Mouse (Mus musculus) CD4-positive, CD25-positive, alpha-beta regulatory T cell, adult 4 months (primary cell): Measurements from ENCODE around the gene Tubb3. TPM values are rescaled to one million over a fixed set of nuclear protein-coding genes. Genes with fewer than 3 reads are reported as not detected.
"Not testable (repeated sequence)": the region's sequence is repeated elsewhere in the genome, so short reads cannot be mapped to it uniquely, and the experiment has no call there.

Source experiments
- ATAC-seq: one replicate; pipeline ENCODE4 v1.8.0; 2017
- polyA plus RNA-seq, 2 experiments: library from polyadenylated mRNA; unstranded; fragments of 100-300 nt; shearing (Covaris generic); gene quantifications; one replicate each; pipeline ENCODE4 v1.2.1; 2017

The Tubb3 gene
- polyA plus RNA-seq, 2 experiments from 2014 or later, result 1.2 TPM; not detected in 1

GRCm38 (mm10) chr8:123432381-123432780, 21.2 kb downstream of the Tubb3 start:
- ATAC-seq, result no peak

DNA sequence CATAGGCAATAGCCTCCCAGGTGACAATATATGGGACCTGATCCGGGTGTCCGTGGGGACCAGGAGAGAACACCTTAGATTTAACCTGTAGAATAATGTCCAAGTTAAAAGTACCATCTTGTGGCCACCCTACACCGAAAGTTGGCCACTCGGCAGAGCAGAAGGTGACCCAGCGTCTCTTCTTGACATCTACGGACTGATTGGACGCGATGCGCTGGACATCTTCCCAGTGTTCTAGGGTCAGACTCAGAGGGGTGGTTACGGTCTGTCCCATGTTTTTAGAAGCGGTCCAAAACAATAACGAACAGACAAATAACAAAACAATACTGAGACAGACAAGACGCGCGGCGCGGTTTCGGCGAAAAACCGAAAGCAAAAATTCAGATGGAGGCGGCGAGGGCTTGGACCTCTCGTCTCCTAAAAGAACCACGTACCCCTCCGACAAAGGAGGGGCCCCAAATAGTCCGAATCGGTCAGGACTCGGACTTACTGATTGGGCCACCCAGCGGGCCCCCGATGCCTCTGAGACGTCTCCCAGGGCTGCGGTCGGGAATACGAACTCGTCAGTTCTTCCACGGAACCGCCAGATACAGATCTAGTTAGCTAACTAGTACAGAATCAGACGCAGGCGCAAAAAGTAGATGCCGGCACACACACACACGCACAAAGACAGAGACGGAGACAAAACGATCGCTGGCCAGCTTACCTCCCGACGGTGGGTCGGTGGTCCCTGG, 22.2 kb downstream of the Tubb3 start:
- ATAC-seq, result not testable (repeated sequence)

DNA sequence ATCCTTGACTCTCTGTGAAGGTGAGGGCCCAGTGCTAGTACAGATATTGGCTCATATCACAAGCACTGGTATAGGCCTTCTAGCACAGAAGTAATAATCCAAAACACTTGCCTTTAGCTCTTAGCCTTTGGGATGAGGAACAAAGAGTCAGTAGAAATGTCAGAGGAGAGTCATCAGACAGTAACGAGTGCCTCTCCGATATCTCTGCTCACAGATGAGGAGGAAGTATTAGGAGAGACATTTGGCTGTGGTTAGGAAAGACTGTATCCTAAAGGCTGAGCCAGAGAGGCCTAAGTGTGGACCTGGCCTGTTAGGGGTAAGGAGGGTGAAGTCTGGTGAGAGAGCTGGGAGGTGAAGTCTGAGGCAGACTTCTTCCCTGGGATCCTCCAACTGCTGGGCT, 30.6 kb downstream of the Tubb3 start:
- ATAC-seq, result no peak

DNA sequence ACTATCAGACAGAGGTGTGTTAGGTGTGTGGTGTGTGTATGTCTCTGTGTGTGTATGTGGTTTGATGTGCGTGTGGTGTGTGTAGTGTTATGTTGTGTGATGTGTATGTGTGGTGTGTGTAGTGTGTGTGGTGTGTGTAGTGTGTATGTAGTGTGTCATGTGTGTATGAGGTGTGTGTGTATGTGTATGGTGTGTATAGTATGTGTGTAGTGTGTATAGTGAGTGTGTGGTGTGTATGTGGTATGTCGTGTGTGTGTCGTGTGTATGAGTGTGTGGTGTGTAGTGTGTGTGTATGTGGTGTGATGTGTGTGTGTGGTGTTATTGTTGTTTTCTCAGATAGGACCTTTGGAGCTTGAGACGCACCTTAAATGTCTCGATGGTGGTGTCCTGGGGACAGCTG, 31.1 kb downstream of the Tubb3 start:
- no peak for ATAC-seq

DNA sequence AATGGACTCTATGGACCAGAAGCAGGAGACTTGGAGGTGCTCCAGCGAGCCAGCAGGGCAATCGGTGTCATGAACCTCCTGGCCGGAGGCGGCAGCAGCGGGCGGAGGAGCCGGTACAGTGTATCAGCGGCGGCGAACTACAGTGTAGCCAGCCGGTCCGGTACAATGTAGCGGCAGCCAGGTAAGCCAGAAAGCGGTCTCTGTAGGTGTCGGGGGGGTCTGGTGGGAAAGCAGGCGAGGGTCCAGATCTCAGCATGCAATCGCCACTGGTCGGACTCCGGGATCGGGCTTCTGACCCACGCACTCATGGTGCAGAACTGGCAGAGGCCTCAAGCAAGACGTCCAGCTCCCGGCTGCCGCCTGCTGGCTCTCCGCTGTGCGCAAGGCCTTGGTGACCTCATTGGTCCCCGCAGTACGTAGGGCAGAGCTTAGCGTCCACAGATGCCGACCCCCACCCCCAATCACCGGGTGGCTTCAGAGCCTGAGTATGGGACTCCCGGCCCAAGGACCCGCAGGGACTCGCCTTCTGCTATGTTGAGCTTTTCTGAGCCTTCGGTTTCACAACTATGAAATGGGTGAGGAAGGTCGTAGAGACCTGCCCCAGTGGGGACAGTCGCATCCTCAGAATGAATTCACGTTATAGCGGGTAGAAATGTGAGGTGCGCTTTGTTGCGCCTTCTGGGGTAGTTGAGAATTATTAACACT, 31.8 kb downstream of the Tubb3 start:
- peak; percentile 94 for ATAC-seq

GRCm38 (mm10) chr8:123443576-123443921, 32.3 kb downstream of the Tubb3 start:
- no peak for ATAC-seq

DNA sequence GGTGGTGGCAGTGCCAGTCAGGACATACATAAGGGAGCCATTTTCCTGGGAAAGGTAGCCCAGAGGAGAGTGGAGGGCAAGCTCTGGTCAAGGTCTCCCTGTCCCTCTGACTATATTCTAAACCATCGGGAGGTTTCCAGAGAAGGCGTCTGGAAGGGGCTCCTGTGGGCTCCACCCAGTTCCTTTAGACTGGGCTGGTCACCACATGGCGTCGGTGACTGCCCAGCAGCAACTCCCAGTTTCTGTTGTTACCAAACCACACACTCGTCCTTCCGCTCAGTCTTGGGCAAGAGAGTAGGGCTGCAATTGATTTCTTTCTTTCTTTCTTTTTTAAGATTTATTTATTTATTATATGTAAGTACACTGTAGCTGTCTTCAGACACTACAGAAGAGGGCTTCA, 32.9 kb downstream of the Tubb3 start:
- ATAC-seq, result no peak

GRCm38 (mm10) chr8:123445981-123446380, 34.8 kb downstream of the Tubb3 start:
- ATAC-seq, result no peak

DNA sequence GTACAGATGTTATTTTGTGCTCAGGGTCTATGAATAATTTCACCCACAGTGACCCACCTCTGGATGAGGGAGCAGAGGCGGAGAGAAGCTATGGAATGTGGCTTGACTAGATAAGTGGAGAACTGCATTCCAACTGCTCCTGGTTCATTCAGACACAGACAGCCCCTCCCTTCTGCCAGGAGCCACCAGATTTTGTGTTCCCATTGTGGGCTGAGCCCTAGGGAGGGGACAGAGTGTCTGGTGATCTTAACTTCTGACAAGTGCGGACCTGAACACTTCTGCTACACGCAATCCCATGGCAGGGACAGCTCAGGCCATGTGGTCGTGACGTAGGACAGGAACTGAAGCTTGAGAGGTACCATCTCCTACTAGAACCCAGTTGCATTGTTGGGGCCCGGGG, 35.6 kb downstream of the Tubb3 start:
- no peak for ATAC-seq

GRCm38 (mm10) chr8:123450783-123451182, 39.6 kb downstream of the Tubb3 start:
- no peak for ATAC-seq

- ATAC-seq, result not testable (repeated sequence)
Measured at GRCm38 (mm10) chr8:123451747-123452146, 40.5 kb downstream of the Tubb3 start.

- no peak for ATAC-seq
Measured at GRCm38 (mm10) chr8:123452149-123452548, 40.9 kb downstream of the Tubb3 start.

- no peak for ATAC-seq
Measured at GRCm38 (mm10) chr8:123453291-123453690, 42.1 kb downstream of the Tubb3 start.

DNA sequence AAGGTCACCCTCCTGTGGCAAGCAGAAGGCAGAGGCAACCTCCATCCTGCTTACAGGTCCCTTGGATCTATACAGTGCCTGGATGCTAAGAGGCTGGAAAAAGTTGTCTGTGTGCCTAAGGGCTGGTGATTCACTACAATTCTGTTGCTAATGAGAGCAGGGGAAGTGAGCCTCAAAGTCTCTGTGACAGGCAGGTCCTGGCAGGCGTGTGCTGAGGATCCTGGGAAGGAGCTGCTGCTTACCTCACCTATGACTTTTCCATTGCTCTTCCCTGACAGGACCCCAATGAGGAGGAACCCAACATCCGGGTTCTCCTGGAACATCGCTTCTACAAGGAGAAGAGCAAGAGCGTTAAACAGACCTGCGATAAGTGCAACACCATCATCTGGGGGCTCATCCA, 42.7 kb downstream of the Tubb3 start:
- ATAC-seq, result no peak

DNA sequence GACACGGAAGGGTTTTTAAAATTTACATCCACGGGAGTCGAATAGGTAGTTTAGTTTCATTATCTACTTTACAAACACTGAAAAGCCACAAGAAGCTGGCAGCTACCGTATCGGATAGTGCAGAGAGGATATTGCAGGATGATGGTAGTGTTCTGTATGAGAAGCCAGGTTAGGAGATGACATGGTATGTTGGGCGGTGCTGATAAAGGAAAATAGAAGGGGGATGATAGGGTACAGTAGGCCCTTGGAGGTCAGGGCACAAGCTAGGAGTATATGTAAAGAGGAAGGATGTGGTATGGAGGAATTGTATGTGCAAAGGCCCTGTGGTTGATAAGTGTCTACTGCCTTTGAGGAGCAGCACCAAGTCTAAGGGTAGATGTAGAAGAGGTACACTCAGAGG, 43.3 kb downstream of the Tubb3 start:
- ATAC-seq, result no peak

DNA sequence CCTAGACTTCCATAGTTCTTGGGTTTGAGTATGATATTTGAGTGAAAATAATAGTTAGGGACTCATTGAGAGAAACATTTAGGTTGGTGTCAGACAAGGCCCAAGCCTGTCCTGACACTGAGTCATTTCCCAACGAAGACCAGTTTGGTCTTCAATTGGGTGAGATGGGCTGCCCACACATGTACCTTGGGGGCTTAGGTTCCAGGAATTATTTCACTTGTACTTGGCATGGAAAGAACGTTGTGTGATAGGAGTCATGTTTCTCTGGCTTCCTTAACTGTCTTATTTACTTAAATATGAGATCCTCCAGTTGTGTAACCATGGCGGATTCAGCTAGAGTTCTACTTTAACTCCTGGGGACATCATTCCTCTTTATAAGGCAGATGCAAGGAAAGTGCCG, 52.4 kb downstream of the Tubb3 start:
- no peak for ATAC-seq

- no peak for ATAC-seq
Measured at GRCm38 (mm10) chr8:123467476-123467875, 56.3 kb downstream of the Tubb3 start.

Other genes starting within 250 kb of the Tubb3 start
- not detected for gene Dpep1, start 225.2 kb upstream of the Tubb3 start, polyA plus RNA-seq
- gene Chmp1a, start 198.7 kb upstream of the Tubb3 start, polyA plus RNA-seq, result 100 to 1,000 TPM; 157 to 276 TPM
- not detected for gene Spata33, start 198.6 kb upstream of the Tubb3 start, polyA plus RNA-seq
- 10 to 100 TPM; 21.0 to 32.5 TPM for gene Cdk10, start 186.6 kb upstream of the Tubb3 start, polyA plus RNA-seq
- gene Spata2l, start 175.2 kb upstream of the Tubb3 start, polyA plus RNA-seq, result 1 to 10 TPM; 6.0 to 9.2 TPM
- gene Zfp276, start 157.2 kb upstream of the Tubb3 start, polyA plus RNA-seq, result 1 to 10 TPM; 5.1 to 7.3 TPM
- gene Vps9d1, start 157.1 kb upstream of the Tubb3 start, polyA plus RNA-seq, result 10 to 100 TPM in 1 of 2 experiments, 1 to 10 TPM in 1; 9.1 to 10.1 TPM
- gene Fanca, start 92.8 kb upstream of the Tubb3 start, polyA plus RNA-seq, result 1 to 10 TPM; 5.9 to 7.9 TPM
- gene Spire2, start 78.7 kb upstream of the Tubb3 start, polyA plus RNA-seq, result not detected
- 10 to 100 TPM; 83.1 to 91.9 TPM for gene Tcf25, start 37.7 kb upstream of the Tubb3 start, polyA plus RNA-seq
- under 1 TPM in 1 of 2 experiments, not detected in 1; 0.17 TPM for gene Mc1r, start 4.3 kb upstream of the Tubb3 start, polyA plus RNA-seq
- gene Def8, start 12.1 kb downstream of the Tubb3 start, polyA plus RNA-seq, result 10 to 100 TPM in 1 of 2 experiments, 1 to 10 TPM in 1; 6.9 to 14.2 TPM
- 10 to 100 TPM; 33.8 to 37.5 TPM for gene Afg3l1, start 66.5 kb downstream of the Tubb3 start, polyA plus RNA-seq
- under 1 TPM; 0.55 to 0.58 TPM for gene Dbndd1, start 104.0 kb downstream of the Tubb3 start, polyA plus RNA-seq
- gene Gas8, start 107.4 kb downstream of the Tubb3 start, polyA plus RNA-seq, result 1 to 10 TPM; 6.5 to 7.4 TPM
- gene Rhou, start 242.5 kb downstream of the Tubb3 start, polyA plus RNA-seq, result under 1 TPM in 1 of 2 experiments, not detected in 1; 0.42 TPM